Mouse (Mus musculus) cerebellum, postnatal 4 days (tissue): Measurements from ENCODE around the gene Kdelr1.
A peak's percentile ranks its signal among the peaks of the same experiment; 100 is the strongest.

Experiments used
- DNase-seq, 2 experiments: peaks; one replicate each; pipeline ENCODE4 v3.0.0; 2022; ENCODE audit warnings: low spot score in 2 of 2, mixed read lengths in 1 of 2

The Kdelr1 gene

DNA sequence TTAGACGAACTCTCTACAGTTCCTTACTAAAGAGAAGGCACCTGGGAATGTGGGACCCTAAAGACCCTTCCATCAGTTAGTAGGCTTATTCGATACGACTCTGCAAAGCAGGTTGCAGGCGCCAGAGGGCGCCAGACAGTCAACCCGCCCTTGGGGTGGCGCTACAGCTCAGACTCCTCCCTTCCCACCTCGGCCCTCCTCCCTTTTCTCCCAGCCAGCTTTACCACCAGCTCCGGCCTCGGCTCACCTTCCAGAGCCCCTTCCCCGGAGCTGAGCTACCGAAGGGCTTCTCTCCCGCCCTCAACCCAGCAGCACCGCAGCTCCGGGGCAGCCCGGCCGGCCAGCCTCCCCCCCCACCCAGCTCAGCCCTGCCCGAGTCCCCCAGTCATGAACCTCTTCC, at the start of gene Kdelr1:
TSS of gene Kdelr1 (plus strand) at position 149 of the 400 bp plus-strand sequence.
- DNase-seq = peak; percentile 91 to 95

DNA sequence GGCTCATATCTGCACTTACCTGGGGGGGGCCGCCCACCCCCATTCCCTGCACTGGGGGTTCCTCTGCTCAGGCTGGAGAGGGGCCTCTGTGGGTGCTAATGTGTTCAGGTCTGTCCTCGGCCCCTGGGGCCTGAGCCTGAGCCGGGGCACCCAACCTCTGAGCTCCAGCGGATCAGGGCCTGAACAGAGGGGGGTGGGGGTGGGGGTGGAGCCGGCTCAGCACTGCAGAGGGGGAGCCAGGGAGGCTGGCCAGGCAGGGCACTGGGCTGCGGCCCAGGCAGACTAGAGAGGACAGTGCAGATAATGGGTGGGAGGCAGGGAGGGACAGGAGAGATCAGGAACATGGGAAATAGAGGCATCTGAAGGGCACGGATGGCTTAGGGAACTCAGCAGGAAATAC, 48.0 kb upstream of the Kdelr1 start, which contains the start of gene Kcnj14:
TSS of gene Kcnj14 (minus strand) at position 185 of the 400 bp plus-strand sequence.
- DNase-seq = no peak

DNA sequence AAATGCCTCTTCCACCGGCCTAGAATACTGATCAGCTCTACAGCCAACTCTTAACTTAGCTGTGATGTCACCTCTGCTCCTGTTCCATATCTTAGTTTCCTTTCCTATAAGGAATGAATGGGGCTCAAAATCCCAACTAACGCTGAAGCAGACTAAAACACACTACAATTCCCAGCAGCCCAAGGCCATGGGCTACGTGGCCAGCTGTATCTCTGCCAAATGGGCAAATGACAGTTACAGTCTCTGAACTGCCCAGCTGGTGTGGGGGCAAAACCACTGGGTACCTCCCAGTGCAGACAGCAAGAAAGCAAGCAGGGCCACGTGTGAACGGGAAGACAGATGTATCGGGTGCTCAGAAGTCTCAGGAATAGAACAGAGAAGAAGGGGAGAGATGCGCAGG, 45.9 kb upstream of the Kdelr1 start:
- DNase-seq = no peak

DNA sequence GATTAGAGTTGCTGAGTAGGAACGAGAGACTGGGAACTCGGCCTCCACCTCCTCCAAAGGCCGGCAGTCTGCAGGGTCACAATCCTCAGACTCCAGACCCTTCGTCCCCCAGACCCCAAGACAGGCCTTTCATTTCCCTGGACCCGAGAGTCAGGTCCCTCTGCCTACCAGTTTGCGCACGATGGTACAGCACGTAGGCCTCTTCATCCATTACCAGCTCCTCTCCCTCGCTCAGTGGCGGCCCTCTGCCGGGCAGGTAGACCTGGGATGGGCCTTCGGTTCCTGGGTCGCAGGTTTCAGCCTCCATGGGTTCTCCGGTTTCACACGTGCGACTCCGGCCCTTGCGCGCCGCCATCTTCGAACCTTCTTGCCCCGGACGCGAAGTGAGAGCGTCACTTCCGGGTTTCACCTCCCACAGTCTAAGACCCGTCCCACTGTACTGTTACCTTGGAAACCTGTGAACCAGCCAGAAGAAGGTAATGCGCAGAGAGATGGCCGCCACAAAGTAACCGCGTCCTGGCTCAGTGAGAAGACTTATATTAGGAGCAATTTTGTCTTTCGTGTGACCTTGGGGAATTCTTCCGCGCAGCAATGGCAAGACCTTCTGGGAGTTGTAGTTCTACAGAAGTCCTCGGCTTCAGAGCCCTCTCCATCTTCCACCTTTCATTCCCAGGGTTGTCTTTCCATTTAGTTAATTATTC, 42.0 kb upstream of the Kdelr1 start, which contains the start of gene Grwd1:
TSS of gene Grwd1 (minus strand) at position 518 of the 701 bp plus-strand sequence.
- DNase-seq = peak; percentile 63 to 78

DNA sequence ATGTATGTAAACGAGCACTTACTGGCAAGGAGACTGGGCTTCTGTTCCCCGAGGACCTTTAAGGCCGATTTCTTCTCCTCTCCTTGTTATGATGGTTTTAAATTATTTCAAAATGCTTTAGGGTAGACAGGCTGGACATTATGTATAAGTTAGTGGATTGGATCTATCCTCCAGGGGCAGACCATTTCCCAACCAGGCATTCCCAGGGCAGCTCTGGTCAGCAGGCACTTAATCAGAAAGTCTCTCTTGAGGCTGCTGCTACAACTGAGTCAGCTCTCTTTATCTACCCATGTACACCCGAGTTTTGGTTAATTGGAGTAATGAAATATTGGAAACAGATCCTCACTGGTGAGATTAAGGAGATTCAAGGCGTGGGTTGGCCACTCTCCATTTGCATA, 41.4 kb upstream of the Kdelr1 start:
- DNase-seq = no peak

DNA sequence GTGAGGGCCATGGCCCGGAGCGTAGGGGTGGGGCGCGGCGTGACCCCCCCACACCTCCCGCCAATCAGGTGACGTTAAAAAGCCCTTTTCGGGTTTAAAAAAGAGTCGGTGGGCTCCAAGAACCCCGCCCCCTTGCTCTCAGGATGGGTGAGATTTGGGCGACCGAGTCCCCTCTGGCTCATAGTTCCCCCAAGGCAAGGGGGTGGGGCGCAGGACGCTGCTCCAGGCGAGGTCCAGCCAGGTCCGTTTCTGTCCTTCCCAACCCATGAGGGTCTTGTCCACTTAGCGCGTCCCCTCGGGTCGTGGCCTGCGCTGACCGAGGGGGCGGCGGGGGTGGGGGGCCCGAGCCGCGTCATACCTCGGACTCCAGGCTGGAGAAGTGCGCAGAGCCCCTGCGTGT, 40.1 kb upstream of the Kdelr1 start:
- DNase-seq = no peak

DNA sequence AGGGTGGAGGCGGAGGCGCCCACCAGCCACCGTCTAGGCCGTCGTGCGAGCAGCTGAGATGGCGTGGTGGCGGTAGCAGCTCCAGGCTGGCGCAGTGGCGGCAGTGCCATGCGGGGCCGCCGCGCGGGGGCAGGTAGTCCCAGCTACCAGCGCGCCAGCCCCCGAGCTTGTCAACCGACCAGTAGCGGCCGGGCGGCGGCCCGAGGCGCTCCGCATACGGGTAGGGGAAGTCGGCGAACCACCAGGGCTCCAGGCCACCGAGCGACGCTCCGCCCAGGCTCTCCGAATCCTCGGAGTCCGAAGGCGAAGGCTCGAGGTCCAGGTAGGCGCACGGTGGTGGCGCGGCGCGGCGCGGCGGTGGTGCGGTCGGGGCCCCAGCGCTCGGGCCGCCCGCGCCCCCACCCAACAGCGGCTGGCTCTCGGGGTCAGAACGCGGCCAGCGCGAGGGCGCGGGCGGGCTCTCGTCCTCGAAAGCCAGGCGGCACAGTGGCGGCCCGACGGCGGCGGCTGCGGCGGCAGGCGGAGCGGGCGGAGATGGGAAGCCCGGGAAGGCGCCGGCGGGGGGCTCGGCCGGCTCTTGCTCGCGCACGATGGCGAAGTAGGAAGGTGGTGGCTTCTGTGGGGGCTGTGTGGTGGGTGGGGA, 39.3 kb upstream of the Kdelr1 start:
- DNase-seq = no peak

DNA sequence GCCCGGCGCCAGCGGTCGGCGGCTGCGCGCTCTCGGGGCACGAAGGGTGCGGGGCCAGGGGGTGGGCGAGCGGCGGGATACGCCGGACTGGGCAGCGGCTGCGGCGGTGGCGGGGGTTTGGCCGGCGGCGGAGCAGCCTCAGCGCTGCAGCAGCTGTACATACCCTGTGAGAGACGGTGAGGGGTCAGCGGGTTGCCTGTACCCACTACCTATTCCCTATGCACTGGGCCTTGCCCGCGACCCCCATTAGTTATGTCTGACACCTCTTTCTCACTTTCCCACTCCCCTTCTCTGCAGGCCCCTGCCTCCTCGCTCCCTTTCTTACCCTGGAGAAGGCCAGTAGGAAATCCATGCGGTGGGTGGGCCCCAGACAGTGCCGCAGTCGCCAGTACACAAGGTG, 38.6 kb upstream of the Kdelr1 start:
- no peak for DNase-seq

DNA sequence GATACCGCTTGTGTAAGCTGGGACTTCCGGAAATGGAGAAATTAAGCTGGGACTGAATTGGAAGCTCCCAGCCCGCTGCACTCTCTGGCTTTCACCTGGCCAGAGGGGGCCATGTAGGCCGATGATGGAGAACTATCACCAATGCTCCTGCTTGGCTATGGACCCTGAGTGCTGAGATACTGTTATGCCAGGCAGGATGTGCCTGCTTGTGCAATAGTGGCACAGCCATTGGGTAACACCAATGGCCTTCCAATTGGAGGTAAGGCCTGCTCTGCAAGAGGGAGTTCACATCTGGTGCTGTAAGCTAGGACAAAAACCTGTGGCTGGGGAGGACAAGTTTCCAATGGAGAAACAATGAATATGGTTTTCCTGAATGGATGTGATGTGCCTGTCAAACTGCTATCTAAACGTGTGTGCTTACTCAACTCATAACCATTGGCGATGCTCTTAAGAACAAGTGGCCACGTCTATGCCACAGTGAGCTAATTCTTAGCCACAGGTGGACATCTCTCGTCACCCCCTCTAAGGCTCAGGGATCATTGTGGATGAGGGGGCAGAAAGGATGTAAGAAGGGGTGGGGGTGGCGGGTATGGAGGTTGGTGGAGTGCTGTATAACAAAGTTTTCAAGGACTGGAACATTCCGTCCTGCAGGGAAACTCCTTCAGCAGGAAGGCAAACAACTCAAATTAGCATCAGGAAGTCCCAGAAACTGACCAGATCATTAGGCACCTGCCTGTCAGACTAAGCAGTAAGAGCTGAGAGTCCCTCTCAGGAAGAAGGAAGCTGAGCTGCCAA, 29.4 kb upstream of the Kdelr1 start:
- no peak for DNase-seq

DNA sequence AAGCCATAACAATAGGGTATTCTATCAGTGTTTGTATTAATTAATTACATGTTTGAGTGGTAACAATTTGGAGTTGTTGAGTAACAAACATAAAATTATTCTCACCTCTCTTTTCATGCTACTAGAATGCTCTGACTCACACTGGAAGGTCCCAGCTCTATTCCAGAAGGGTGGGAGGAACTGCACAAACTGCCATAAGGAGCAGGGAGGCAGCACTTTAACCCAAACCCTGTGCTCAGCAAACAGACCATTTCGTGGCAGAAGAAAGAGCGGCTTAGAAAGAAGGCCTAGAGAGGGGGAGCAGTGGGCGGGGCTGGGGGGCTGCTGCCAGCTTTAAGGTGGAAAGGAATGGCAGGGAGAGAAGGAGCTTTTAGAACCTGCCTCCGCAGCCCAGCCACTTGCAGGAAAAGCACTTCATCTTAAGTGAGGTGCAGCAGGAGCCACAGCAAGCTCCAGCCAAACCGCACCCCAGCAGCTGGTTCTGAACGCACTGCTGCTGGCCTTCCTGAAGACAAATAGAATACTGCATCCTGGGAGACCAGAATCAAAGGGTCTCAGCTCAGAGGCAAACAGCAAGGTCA, 24.0 kb upstream of the Kdelr1 start:
- no peak for DNase-seq

DNA sequence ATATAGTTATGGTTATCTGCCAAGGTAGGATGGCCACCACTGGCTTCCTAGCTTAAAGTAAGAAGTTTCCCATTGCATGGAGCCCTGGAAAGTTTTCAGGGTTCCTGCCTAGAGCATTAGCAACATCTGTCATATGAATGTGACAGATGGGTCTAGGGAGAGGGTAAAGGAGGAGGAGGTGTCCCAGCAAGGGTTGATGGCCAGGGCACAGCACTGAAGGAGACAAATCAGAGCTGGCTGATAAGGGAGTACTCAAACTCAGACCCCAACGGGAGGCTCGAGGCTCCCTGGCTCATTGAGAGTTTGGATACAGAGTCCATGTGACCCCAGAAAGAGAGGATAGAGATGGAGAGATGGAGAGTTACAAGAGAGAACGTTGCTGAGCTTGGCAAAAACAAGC, 21.9 kb upstream of the Kdelr1 start:
- no peak for DNase-seq

DNA sequence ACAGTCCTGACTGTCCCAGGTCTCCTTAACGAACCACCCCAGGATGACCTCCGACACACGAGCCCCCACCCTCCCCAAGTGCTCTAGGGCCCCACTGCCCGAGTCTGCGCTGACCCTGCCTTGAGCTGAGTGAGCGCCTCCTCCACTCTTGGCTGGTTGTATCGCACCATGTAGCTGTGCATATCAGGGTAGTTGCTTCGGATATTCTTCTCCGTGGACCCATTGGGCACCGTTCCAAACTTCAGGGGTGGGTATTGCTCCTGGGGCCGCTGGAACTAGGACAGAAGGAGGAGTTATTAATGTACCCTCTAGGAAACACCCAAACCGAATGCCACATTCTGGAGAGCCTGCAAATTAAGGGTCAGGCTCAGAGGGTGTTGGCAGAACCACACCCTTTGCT, 19.5 kb upstream of the Kdelr1 start:
- DNase-seq = no peak

DNA sequence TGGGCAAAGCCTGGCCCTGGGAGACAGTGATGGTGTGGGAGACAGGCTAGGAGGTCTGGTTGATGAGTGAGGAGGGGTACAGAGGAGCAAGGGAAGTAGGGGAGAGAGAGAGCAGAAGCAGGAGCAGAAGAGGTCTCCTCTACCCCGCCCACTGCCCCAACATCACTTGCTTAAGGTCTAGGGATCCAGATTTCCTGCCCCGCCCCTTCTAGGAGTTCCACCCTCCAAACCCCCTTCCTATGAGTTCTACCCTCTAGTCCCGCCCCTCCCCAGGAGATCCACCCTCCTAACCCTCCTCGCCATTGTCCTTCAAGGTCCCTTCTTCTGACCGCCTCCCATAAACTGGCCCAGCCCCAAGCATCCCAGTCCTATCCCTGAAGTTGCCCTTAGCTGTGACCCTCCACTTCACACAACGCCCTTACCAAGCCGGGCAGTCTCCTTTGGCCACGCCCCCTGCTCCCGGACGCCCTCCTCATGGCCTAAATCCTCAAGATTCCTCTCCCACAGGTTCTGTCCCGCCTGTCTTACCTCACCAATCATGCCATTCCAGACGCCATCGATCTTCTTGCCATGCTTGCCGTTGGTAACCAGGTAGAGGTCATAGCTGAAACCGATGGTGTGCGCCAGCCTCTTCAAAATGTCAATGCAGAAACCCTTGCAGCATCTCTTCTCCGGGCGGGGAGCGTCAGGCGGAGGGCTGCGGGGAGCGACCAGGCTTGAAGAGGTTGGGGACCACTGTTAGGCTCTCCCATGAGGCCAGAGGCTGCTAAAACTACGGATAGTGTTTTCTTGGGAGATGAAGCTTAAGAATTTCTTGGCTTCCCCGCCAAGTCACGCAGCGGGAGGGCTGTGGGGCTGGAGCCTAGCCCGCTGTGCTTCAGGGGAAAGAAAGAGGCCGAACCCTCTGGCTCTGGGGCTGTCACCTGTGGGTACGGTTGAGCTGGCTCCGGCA, 15.3 kb upstream of the Kdelr1 start:
- DNase-seq = no peak

DNA sequence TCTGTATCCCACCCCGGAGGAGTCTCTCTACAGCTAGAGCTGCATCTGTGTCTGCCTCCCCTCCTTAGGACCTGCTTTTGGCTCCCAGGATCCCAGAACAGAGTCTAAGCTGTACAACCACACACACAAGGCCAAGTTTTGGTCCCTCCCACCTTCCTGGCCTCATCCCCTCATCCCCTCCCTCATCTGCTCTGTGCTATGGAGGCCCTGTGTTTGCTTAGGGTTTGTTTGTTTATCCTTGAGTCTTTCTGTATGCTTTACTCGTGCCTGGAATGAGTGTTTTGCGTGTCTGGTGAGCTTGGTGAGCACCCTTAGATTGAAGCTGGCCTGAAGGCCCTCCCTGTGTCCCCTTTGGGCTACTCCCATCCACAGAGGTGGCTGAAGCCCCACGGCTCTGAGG, 13.6 kb upstream of the Kdelr1 start:
- DNase-seq = no peak

DNA sequence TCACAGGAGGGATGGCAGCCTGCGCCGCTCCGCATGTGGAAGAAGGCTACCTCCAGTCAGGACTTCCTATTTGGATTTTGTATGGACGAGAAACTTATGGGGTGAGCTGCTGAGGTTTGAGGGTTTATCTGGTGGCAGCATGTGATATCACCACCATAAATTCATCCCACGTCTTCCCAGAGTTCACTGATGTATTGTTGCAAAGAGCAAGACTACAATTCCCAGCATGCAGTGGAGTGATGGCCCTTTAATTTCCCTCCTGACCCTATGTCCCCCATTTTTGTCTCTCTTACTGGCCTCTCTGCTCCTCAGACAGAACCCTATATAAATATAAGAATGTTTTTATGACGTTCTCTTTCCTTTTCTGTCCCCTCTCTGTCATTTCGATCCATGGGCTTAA, 9.8 kb upstream of the Kdelr1 start:
- no peak for DNase-seq

DNA sequence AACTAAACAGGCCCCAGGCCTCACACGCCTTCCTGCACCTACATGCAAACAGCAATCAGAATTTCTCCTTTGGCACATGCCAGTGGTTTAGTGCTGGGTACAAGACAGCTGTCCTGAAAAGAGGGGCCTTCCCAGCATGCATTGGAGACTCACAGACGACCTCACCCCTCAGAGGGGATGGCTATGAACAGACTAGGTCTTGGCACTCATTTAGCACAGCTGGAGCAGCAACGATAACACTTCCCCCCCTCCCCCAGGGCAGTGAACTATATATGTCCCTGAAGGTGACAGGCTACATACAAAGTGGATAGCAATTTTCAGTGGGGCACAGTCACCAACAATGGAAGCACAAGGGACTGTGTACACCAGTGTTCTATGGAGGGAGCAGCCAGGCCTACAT, 8.1 kb upstream of the Kdelr1 start:
- DNase-seq = no peak

DNA sequence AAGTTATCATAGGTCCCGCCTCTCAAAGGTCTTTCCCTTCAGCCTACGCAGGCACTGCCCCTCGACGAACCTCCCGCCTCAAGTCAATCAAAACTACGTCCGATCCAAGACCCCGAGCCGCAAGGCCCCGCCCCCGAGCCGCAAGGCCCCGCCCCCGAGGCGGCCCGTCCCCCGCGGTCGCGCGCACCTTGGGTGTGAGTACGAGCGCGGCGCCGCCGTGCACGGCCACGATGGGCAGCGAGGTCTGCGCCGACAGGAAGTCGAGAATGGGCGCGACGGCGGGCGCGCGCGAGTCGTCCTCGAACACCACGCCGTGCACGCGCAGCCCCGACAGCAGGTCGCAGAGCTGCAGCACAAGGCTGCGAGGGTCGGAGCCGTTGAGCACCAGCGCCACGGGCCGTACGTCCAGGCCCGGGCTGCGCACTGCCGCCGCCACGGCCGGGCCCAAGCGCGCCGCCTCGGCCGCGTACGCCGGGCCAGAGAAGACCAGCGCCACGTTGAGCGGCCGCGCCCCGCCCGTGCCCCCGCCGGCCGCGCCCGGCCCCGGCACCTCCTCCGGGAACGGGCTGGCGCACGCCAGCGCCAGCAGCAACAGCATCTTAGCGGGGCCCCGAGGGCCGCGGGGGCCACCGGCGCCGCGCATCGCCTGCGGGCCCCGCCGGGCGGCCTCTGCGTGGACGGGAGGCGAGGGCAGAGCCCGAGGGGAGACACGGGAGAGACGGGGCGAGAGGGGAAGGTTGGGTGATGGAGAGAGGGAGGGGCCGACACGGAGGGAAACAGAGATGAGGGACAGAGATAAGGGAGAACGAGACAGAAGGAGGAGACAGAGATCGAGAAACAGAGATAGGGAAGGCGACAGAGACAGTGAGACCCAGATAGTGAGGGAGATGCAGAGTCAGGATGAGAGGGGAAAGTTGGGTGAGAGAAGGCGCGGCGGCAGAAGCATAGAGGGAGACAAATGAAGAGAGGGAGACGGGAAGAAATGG, 6.4 kb upstream of the Kdelr1 start:
- peak; percentile 87 to 96 for DNase-seq

DNA sequence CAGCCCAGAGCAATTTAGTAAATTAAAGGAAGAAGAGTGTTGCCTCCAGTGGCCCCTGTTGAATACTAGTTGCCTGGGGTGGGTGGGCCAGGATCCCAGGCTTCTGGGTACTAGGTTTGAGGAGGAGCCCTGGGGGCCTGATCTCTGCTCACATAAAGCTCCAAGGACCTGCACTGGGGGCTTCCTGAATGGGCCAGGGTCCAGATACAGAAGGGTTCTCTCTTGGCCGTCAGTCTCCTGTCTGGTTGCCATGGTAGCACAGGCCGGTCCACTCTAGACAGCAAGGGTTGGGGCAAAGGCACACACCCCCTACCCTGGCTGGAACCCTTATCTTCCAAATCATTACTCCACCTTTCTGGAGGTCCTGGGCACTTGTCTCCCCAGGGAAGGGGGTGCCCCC, 4.7 kb upstream of the Kdelr1 start:
- DNase-seq = no peak

DNA sequence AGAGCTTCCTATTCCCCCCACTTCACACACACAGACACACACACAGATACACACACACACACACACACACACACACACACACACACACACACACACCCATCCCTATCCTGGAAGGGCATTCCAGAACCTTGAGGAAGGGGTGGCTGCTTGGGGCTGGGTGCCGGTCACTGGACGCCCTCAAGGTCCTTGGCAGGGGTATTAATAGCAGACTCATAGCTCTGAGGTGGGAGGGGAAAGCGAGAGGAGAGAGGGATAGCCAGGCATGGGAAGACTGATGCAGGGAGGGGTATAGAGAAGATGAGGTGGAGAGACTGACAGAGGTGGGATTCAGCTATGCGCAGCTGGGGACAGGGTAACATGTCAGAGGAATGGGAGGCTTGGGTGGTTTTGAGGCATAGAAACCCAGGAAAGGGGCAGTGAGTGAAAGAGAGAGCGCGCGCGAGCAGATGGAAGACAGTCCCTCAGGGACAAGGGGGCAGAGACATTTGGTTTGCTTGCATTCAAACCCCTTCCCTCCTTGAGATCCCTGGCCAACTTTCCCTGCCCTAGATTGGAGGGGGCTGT, 3.4 kb upstream of the Kdelr1 start:
- no peak for DNase-seq

DNA sequence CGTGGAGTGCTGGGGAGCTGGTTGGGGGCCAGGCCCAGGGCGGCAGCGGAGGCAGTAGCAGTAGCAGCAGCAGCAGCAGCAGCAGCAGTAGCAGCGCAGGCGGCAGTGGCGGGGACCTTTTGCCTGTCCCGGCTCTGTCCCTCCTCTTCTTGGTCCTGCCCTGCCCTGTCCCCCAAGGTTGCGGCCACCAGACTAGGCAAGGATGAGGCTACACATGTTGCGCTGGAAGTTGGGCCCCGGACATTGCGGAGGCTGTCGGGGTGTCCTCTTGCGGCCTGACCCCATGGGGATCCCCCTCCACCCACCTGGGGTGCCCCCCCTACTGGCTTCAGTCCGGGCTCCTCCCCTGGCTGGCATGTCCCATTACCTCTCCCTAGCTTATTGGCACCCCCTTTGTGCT, 2.8 kb upstream of the Kdelr1 start:
- peak in 1 of 2 experiments; percentile 29 for DNase-seq
